Mouse (Mus musculus) liver, postnatal 0 days (tissue): ENCODE data around the gene Mpeg1. TPM values are rescaled to one million over a fixed set of nuclear protein-coding genes. Genes with fewer than 3 reads are reported as not detected.
A peak's percentile ranks its signal among the peaks of the same experiment; 100 is the strongest.

Experiments
- ATAC-seq: fragments of 200-750 bp; cut with Nextera tagmentation; 2 replicates; pipeline ENCODE4 v1.8.0; 2017; ENCODE audit warnings: mild to moderate bottlenecking, moderate library complexity
- DNase-seq: peaks from one replicate; pipeline ENCODE4 v3.0.0-alpha.2; 2016
- H3K27ac ChIP-seq: fragments of 300-500 bp; sonication (generic); 2 replicates; pipeline ENCODE4 v1.5.1; 2014; ENCODE audit warnings: antibody characterized with exemption, moderate library complexity, mild to moderate bottlenecking, low read depth
- H3K27me3 ChIP-seq: fragments of 300-500 bp; sonication (generic); 2 replicates; pipeline ENCODE4 v1.6.1; 2014; ENCODE audit warnings: low read length, control low read depth, mixed read lengths; ENCODE audit not compliant: insufficient read depth
- H3K36me3 ChIP-seq: fragments of 300-500 bp; sonication (generic); replicated peaks from 2 replicates; pipeline ENCODE4 v1.6.1; 2014; ENCODE audit warnings: mild to moderate bottlenecking, control low read depth, low read length, moderate library complexity, mixed read lengths; ENCODE audit not compliant: insufficient read depth
- H3K4me1 ChIP-seq: fragments of 300-500 bp; sonication (generic); 2 replicates; pipeline ENCODE4 v1.6.1; 2014; ENCODE audit warnings: antibody characterized with exemption, mild to moderate bottlenecking, control low read depth; ENCODE audit not compliant: insufficient read depth
- H3K4me2 ChIP-seq: fragments of 300-500 bp; sonication (generic); 2 replicates; pipeline ENCODE4 v1.6.1; 2014; ENCODE audit warnings: low read depth, mild to moderate bottlenecking, low read length, moderate library complexity, mixed read lengths
- H3K4me3 ChIP-seq: fragments of 300-500 bp; sonication (generic); 2 replicates; pipeline ENCODE4 v1.5.1; 2014; ENCODE audit warnings: low read depth, low read length
- H3K9ac ChIP-seq: fragments of 300-500 bp; sonication (generic); replicated peaks from 2 replicates; pipeline ENCODE4 v1.6.1; 2014; ENCODE audit warnings: mild to moderate bottlenecking, moderate library complexity
- H3K9me3 ChIP-seq: fragments of 300-500 bp; sonication (generic); 2 replicates; pipeline ENCODE4 v1.6.1; 2016; ENCODE audit warnings: mild to moderate bottlenecking, control low read depth, low read length, mixed read lengths
- CTCF ChIP-seq: sonication (generic); IDR thresholded peaks from 2 replicates; pipeline ENCODE4 v1.5.1; 2016; ENCODE audit warnings: antibody characterized with exemption, low read depth
- EP300 ChIP-seq: IDR thresholded peaks from 2 replicates; pipeline ENCODE4 v1.6.1; 2016; ENCODE audit warnings: antibody characterized with exemption, low read depth, mild to moderate bottlenecking
- WGBS: fragments of 180-500 bp; shearing (Covaris S2); extraction: QIAGEN DNeasy Blood & Tissue Kit; methylation state at CpG from one replicate; pipeline ENCODE4 v1.1.7; 2014; ENCODE audit not compliant: insufficient replicate concordance; 5-methylcytosine and 5-hydroxymethylcytosine counted together
- polyA plus RNA-seq: library from polyadenylated mRNA; unstranded; fragments of >200 nt; fragmentation: Nextera tagmentation; extraction: Ambion mirVana; gene quantifications from 2 replicates; pipeline ENCODE4 v1.2.1, GENCODE M21; 2015

Gene Mpeg1
- 3.5 and 3.8 TPM in 2 replicates for polyA plus RNA-seq

DNA sequence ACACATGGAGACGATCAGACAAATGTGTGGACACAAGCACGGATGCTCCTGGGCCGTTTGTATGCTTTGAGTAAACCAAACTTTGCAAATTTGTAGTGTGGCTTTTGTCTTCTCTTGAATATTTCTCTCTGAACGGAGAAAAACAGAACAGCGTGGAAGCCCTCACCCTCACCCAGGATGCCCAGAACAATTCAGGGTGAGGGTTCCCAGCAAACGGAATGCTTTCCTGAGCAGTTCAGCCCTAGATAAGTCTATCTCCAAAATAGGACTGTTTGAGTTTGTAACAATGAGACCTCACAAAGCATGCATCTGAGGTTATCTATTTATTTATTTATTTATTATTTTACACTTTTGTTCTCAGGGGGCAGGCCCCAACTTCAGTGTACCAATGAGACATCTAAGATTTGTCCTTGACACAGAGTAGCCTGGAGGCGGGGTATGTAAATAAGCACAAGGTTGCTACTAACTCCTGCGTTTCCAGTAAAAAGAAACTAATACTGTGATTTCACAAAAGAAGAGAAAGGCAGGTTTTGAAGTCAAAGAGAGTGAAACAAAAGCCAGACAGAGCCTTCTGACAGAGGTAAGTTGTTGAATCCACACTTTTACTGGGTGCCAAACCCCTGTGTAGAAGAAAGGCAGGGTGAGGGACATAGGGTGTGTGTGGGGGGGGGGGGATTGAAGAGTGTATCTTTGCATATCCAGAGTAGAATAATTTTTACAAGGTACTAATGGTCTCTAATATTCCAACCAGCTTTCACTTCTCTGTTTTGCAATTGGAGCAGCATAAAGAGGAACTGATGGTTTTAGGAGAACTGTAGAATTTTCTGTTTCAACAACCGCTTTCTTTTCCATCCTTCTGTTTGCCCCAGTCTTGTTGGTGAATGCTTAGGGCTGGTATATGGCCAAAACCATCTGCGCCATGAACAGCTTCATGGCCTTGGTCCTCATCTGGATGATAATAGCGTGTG, at the start of gene Mpeg1:
Mpeg1 (plus strand) TSS at position 498 of the 968 bp plus-strand sequence.
- Histone ChIP-seq H3K9ac (no peak within 1 kb of the TSS), H3K27ac (peak within 1 kb of the TSS; percentile 73), H3K4me2 (peak within 1 kb of the TSS; percentile 38), H3K27me3 (no peaks in the 10 kb centered on the region), H3K4me1 (0 out of 2 replicates have a peak, but pooled peaks cover 3% of the 10 kb centered on the region), H3K36me3 (no peaks in the 10 kb centered on the region), H3K4me3 (peak within 1 kb of the TSS; percentile 11), H3K9me3 (no peaks in the 10 kb centered on the region)
- DNase-seq (no peak), ATAC-seq (no peak)
- WGBS = 62% methylated on average over 11 of the region's 11 CpGs
- TF ChIP-seq EP300 = no peak
- TF ChIP-seq CTCF = no peak

DNA sequence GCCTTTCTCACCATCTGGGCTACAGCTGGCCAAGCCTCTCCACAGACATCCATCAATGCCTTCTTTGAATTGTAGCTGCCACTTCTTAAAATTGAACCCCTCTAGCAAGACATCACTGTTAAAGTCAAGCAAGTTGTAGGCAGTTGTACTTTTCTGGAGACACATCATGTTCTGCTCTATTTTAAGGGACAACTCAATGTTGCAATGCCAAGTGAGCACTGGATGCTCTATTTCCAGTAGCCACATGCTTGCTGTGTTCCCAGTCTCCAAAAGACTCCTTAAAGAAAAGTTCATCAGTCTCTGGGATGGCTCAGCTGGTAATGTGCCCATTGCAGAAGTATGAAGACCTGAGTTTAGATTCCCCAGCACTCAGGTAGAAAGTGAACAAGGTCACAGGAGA, 46.8 kb upstream of the Mpeg1 start:
- Histone ChIP-seq H3K9me3 (no peaks in the 10 kb centered on the region), H3K27me3 (no peaks in the 10 kb centered on the region), H3K4me3 (no peak overlapping the region), H3K9ac (no peak overlapping the region), H3K4me1 (no peaks in the 10 kb centered on the region), H3K36me3 (no peaks in the 10 kb centered on the region), H3K27ac (no peak overlapping the region), H3K4me2 (no peak overlapping the region)
- no peak for ATAC-seq
- DNase-seq = no peak
- TF ChIP-seq EP300 = no peak
- TF ChIP-seq CTCF = no peak

DNA sequence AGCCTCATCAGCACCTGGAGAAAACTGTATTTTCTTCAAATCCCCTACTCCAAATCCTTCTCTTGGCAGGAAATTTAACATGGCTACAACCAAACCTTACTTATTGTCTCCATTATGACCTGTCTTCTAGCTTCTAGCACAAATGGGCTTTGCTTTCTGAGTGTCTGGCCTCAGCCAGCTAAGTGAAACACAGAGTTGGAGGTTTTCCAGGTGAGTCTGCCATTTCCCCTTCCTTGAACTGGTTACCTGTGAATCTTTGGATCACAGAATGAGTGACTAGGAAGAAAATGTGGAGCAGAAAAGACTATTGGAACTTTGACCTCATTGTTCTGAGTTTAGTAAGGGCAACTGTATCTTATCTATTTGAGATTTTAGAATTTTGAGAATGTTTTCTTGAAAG, 43.2 kb upstream of the Mpeg1 start, which contains the start of gene Olfr1441:
Olfr1441 (plus strand) TSS at position 73 of the 400 bp plus-strand sequence.
- H3K4me3 ChIP-seq = no peak within 1 kb of the TSS
- H3K27me3 ChIP-seq = no peaks in the 10 kb centered on the region
- H3K4me2 ChIP-seq = no peak within 1 kb of the TSS
- TF ChIP-seq EP300 = no peak
- no peak for TF ChIP-seq CTCF
- DNase-seq (no peak), ATAC-seq (no peak)
- H3K9me3 ChIP-seq = no peaks in the 10 kb centered on the region
- H3K4me1 ChIP-seq = no peaks in the 10 kb centered on the region
- no peak within 1 kb of the TSS for H3K27ac ChIP-seq
- H3K36me3 ChIP-seq = no peaks in the 10 kb centered on the region
- H3K9ac ChIP-seq = no peak within 1 kb of the TSS

DNA sequence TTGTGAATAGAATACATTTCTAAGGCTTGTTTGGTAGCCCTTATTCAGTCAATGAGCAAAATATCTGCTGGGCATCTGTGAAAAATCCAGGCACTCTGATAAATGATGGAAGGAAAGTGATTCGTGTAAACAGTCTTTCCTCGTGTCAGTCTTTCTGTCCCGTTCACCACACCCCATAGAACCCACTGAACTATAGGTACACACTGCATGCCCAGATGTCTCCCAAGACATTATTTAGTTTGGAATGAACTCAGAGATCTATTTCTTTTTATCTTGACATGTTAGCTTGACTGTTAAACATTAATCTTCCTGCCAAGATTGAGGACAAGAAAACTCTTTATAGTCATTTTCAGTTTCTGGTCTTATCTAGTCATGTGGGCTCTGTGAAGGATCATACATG, 42.3 kb upstream of the Mpeg1 start:
- H3K4me3 ChIP-seq = no peak overlapping the region
- H3K9ac ChIP-seq = no peak overlapping the region
- H3K27me3 ChIP-seq = no peaks in the 10 kb centered on the region
- 56% methylated on average over 3 of the region's 3 CpGs for WGBS
- no peaks in the 10 kb centered on the region for H3K9me3 ChIP-seq
- H3K27ac ChIP-seq = no peak overlapping the region
- no peak for TF ChIP-seq CTCF
- no peak for TF ChIP-seq EP300
- ATAC-seq (no peak), DNase-seq (no peak)
- H3K4me2 ChIP-seq = no peak overlapping the region
- no peaks in the 10 kb centered on the region for H3K36me3 ChIP-seq
- H3K4me1 ChIP-seq = no peaks in the 10 kb centered on the region

DNA sequence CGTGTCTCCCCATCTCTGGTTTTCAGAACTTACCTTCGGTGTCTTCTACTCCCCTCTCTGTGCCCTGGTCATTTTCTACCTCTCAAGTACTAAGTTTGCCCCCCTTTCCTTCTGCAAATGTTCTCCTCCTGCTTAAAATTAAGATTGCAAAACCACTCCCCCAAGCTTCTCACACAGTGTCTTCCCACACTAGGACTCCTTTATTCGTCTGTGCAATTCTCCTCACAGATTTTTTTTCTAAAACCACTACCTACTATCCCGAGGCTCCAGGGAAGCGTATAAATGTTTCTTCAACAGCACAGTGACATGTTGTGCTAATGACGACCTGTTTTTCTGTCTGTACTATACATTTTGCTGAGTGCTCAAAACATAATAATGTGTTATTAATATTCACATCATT, 40.0 kb upstream of the Mpeg1 start:
- H3K4me1 ChIP-seq = no peaks in the 10 kb centered on the region
- H3K9me3 ChIP-seq = no peaks in the 10 kb centered on the region
- no peaks in the 10 kb centered on the region for H3K36me3 ChIP-seq
- no peak overlapping the region for H3K4me3 ChIP-seq
- 62% methylated on average over 6 of the region's 6 CpGs for WGBS
- H3K27me3 ChIP-seq = no peaks in the 10 kb centered on the region
- DNase-seq (no peak), ATAC-seq (no peak)
- no peak overlapping the region for H3K4me2 ChIP-seq
- no peak for TF ChIP-seq EP300
- no peak overlapping the region for H3K27ac ChIP-seq
- no peak overlapping the region for H3K9ac ChIP-seq

DNA sequence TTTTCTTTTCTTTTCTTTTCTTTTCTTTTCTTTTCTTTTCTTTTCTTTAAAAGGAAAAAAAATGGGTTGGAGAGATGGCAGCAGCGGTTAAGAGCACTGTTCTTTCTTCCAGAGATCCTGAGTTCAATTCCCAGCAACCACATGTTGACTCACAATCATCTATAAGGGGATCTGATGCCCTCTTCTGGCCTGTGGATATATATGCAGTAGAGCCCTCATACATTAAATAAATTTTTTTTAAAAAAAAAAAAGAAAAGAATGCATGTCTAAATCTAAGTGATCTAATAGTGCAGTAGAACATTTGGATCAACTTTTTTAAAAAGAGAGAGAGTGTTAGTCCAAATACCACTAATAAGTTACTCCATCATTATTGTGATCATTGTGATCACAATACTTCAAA, 38.9 kb upstream of the Mpeg1 start:
- Histone ChIP-seq H3K4me3 (no peak overlapping the region), H3K36me3 (no peaks in the 10 kb centered on the region), H3K9ac (no peak overlapping the region), H3K4me2 (no peak overlapping the region), H3K4me1 (no peaks in the 10 kb centered on the region), H3K27ac (no peak overlapping the region), H3K9me3 (no peaks in the 10 kb centered on the region), H3K27me3 (no peaks in the 10 kb centered on the region)
- ATAC-seq (no peak), DNase-seq (no peak)
- 74% methylated on average over 1 of the region's 1 CpGs for WGBS
- TF ChIP-seq CTCF (no peak), EP300 (no peak)
